Mouse (Mus musculus): ENCODE data around the gene Hist1h4k. TPM values are rescaled to one million over a fixed set of nuclear protein-coding genes. Genes with fewer than 3 reads are reported as not detected.
"Not testable (repeated sequence)": the region's sequence is repeated elsewhere in the genome, so short reads cannot be mapped to it uniquely, and the experiment has no call there.

The Hist1h4k gene
- polyA plus RNA-seq, 1 experiment, result 25.4 TPM

- no peak for TF ChIP-seq GATA1 (IDR thresholded peaks at IDR 0.05; ENCODE audit: low read length)
These were observed 20.8 kb downstream of the Hist1h4k start for GRCm38 (mm10) chr13:21729544-21729943.

GRCm38 (mm10) chr13:21727948-21728572 lies 22.2 kb downstream of the Hist1h4k start:
- TF ChIP-seq GATA1 (IDR thresholded peaks at IDR 0.05; ENCODE audit: low read length), result no peak

GRCm38 (mm10) chr13:21722993-21723836 lies 27.1 kb downstream of the Hist1h4k start:
- TF ChIP-seq GATA1 (IDR thresholded peaks at IDR 0.05; ENCODE audit: low read length), result no peak

DNA sequence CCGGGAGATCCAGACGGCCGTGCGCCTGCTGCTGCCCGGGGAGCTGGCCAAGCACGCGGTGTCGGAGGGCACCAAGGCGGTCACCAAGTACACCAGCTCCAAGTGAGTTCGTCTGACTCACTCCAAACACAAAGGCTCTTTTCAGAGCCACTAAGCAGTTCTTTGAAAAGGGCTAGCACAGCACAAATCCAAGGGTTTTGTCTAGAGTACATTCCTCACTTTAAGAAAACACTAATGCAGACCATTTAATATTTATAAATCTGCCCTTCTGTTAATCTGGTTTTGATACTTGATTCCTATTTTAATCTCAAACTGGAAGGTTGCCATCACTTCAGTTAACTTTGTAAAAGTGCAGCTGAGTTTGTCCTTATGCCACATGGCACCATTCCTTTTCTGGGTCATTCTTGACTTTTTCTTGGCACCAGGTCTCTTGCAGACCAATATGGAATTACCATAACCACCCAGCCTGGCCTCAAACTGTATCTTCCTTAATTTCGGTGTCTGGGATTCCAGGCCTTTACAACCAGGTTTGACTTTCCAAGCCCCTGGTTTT lies 27.9 kb downstream of the Hist1h4k start:
- no peak for TF ChIP-seq GATA1 (IDR thresholded peaks at IDR 0.05; ENCODE audit: low read length)

- TF ChIP-seq GATA1 (IDR thresholded peaks at IDR 0.05; ENCODE audit: low read length), result not testable (repeated sequence)
These were observed 28.4 kb downstream of the Hist1h4k start, which contains the start of gene Hist1h2bm for GRCm38 (mm10) chr13:21721757-21722372. Gene Hist1h2bm, plus strand, starts transcription at chr13:21722044.

- TF ChIP-seq GATA1 (IDR thresholded peaks at IDR 0.05; ENCODE audit: low read length), result no peak
These were observed 31.8 kb downstream of the Hist1h4k start for GRCm38 (mm10) chr13:21718381-21719080.

DNA sequence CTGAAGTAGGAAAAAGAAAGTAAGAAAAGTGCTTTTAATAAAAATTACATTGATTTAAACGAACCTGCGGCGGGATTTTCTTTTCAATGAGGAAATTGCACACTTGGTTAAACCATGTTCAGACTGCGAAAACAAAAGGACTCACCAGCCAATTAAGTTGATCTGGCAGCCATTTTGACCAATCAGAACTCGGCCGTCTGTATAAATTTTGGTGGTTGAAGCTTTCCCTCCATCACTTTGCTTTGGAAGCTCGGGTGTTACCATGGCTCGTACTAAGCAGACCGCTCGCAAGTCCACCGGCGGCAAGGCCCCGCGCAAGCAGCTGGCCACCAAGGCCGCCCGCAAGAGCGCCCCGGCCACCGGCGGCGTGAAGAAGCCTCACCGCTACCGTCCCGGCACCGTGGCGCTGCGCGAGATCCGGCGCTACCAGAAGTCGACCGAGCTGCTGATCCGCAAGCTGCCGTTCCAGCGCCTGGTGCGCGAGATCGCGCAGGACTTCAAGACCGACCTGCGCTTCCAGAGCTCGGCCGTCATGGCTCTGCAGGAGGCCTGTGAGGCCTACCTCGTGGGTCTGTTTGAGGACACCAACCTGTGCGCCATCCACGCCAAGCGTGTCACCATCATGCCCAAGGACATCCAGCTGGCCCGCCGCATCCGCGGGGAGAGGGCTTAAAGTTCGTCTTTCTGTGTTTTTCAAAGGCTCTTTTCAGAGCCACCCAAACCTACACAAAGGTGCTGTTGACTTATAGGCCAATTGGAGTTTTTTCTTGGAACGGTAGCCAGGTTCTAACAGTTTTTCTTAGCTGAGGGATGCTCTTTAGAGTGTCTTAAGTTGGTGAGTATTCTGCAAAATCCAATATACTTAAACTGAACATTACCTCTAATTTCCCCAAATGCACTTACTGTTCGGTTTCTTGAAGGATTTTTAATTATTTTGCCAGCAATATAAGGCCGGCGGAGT lies 32.6 kb downstream of the Hist1h4k start, which contains the start of gene Hist1h3h:
Gene Hist1h3h (plus strand): TSS at position 263 of the 961 bp plus-strand sequence.
- TF ChIP-seq GATA1 (IDR thresholded peaks at IDR 0.05; ENCODE audit: low read length), result not testable (repeated sequence)

GRCm38 (mm10) chr13:21715864-21716539 lies 34.3 kb downstream of the Hist1h4k start, which contains the start of the genes Hist1h2bl and Hist1h2ai:
Gene Hist1h2bl, minus strand, starts transcription at chr13:21716143.
Gene Hist1h2ai, plus strand, starts transcription at chr13:21716422.
- not testable (repeated sequence) for TF ChIP-seq GATA1 (IDR thresholded peaks at IDR 0.05; ENCODE audit: low read length)

GRCm38 (mm10) chr13:21715131-21715863 lies 35.0 kb downstream of the Hist1h4k start:
- TF ChIP-seq GATA1 (IDR thresholded peaks at IDR 0.05; ENCODE audit: low read length), result no peak

GRCm38 (mm10) chr13:21714725-21715124 lies 35.6 kb downstream of the Hist1h4k start:
- no peak for TF ChIP-seq GATA1 (IDR thresholded peaks at IDR 0.05; ENCODE audit: low read length)

DNA sequence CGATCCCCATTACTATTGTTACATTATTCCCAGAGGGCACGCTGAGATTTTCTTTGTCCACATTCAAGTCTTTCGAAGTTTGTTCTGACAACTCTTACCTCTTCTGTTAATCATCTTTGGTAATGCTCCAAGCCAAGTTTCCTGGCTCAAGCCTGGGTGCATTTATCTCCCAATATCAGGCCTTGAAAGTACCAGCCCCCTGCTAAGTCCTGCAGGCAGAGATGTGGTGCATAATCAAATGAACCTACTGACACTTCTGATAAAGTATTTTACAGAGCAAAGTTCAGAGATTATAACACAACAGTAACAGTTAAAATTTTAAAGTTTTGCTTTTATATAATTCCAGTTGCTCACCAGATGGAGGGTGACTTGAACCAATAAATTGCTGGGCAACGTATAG lies 38.6 kb downstream of the Hist1h4k start:
- TF ChIP-seq GATA1 (IDR thresholded peaks at IDR 0.05; ENCODE audit: low read length), result no peak

GRCm38 (mm10) chr13:21710821-21711525 lies 39.3 kb downstream of the Hist1h4k start:
- no peak for TF ChIP-seq GATA1 (IDR thresholded peaks at IDR 0.05; ENCODE audit: low read length)
